Mouse (Mus musculus) midbrain, embryonic 16.5 days (tissue): ENCODE measurements around the gene Tmprss6. TPM values are rescaled to one million over a fixed set of nuclear protein-coding genes. Genes with fewer than 3 reads are reported as not detected.
A peak's percentile ranks its signal among the peaks of the same experiment; 100 is the strongest.

Experiments used
- ATAC-seq: fragments of 200-750 bp; cut with Nextera tagmentation; 2 replicates; pipeline ENCODE4 v1.8.0; 2017; ENCODE audit warnings: moderate TSS enrichment
- H3K27ac ChIP-seq: fragments of 300-500 bp; sonication (generic); 2 replicates; pipeline ENCODE4 v1.5.1; 2014; ENCODE audit warnings: mild to moderate bottlenecking, low read length, mixed read lengths
- H3K27me3 ChIP-seq: fragments of 300-500 bp; sonication (generic); 2 replicates; pipeline ENCODE4 v1.6.1; 2014; ENCODE audit warnings: low read depth, low read length, mixed read lengths; ENCODE audit not compliant: control insufficient read depth, insufficient read depth
- H3K36me3 ChIP-seq: fragments of 300-500 bp; sonication (generic); 2 replicates; pipeline ENCODE4 v1.6.1; 2014; ENCODE audit warnings: mild to moderate bottlenecking, low read length, moderate library complexity, mixed read lengths; ENCODE audit not compliant: control insufficient read depth, insufficient read depth
- H3K4me1 ChIP-seq: fragments of 300-500 bp; sonication (generic); 2 replicates; pipeline ENCODE4 v1.6.1; 2014; ENCODE audit warnings: mild to moderate bottlenecking, low read length, mixed read lengths; ENCODE audit not compliant: control insufficient read depth, insufficient read depth
- H3K4me2 ChIP-seq: fragments of 300-500 bp; sonication (generic); 2 replicates; pipeline ENCODE4 v1.6.1; 2014; ENCODE audit warnings: mild to moderate bottlenecking, low read length, mixed read lengths
- H3K4me3 ChIP-seq: fragments of 300-500 bp; sonication (generic); 2 replicates; pipeline ENCODE4 v1.5.1; 2014; ENCODE audit warnings: low read depth, mild to moderate bottlenecking, low read length, moderate library complexity, mixed read lengths
- H3K9ac ChIP-seq: fragments of 300-500 bp; sonication (generic); 2 replicates; pipeline ENCODE4 v1.6.1; 2014; ENCODE audit warnings: low read depth, low read length, mixed read lengths
- H3K9me3 ChIP-seq: fragments of 300-500 bp; sonication (generic); replicated peaks from 2 replicates; pipeline ENCODE4 v1.6.1; 2014; ENCODE audit warnings: mild to moderate bottlenecking, low read length, mixed read lengths; ENCODE audit not compliant: control insufficient read depth, poor library complexity, severe bottlenecking
- WGBS: fragments of 180-500 bp; shearing (Covaris S2); extraction: QIAGEN DNeasy Blood & Tissue Kit; methylation state at CpG from one replicate; pipeline ENCODE4 v1.1.7; 2014; 5-methylcytosine and 5-hydroxymethylcytosine counted together
- polyA plus RNA-seq: library from polyadenylated mRNA; unstranded; fragments of >200 nt; fragmentation: Nextera tagmentation; extraction: Ambion mirVana; gene quantifications from 2 replicates; pipeline ENCODE4 v1.2.1, GENCODE M21; 2015

Gene Tmprss6
- polyA plus RNA-seq, 1 experiment from 2014 or later: 0.31 TPM

GRCm38 (mm10) chr15:78457193-78457592 lies 11.2 kb downstream of the Tmprss6 start:
- WGBS: 84% methylated on average over 10 of the region's 10 CpGs
- Histone ChIP-seq H3K4me3 (no peak overlapping the region), H3K4me2 (no peak overlapping the region), H3K9me3 (no peaks in the 10 kb centered on the region), H3K36me3 (no peaks in the 10 kb centered on the region), H3K9ac (no peak overlapping the region), H3K4me1 (peaks cover 3% of the 10 kb centered on the region; the same call in 1 of the 2 replicates), H3K27me3 (no peaks in the 10 kb centered on the region), H3K27ac (no peak overlapping the region)
- ATAC-seq: no peak

GRCm38 (mm10) chr15:78456051-78456450 lies 12.4 kb downstream of the Tmprss6 start:
- no peak for ATAC-seq
- Histone ChIP-seq H3K9ac (no peak overlapping the region), H3K27ac (no peak overlapping the region), H3K4me2 (no peak overlapping the region), H3K9me3 (no peaks in the 10 kb centered on the region), H3K27me3 (no peaks in the 10 kb centered on the region), H3K36me3 (no peaks in the 10 kb centered on the region), H3K4me1 (peaks cover 3% of the 10 kb centered on the region; the same call in 1 of the 2 replicates), H3K4me3 (no peak overlapping the region)
- WGBS: 51% methylated on average over 7 of the region's 7 CpGs

GRCm38 (mm10) chr15:78455168-78455567 lies 13.3 kb downstream of the Tmprss6 start:
- H3K27ac ChIP-seq: no peak overlapping the region; the same call in 1 of the 2 replicates
- H3K4me2 ChIP-seq: no peak overlapping the region
- 89% methylated on average over 4 of the region's 4 CpGs for WGBS
- H3K36me3 ChIP-seq: no peaks in the 10 kb centered on the region
- peaks cover 3% of the 10 kb centered on the region; the same call in 1 of the 2 replicates for H3K4me1 ChIP-seq
- H3K4me3 ChIP-seq: no peak overlapping the region
- no peak for ATAC-seq
- H3K27me3 ChIP-seq: no peaks in the 10 kb centered on the region
- no peak overlapping the region for H3K9ac ChIP-seq
- no peaks in the 10 kb centered on the region for H3K9me3 ChIP-seq

- no peaks in the 10 kb centered on the region for H3K36me3 ChIP-seq
- no peak overlapping the region for H3K27ac ChIP-seq
- no peak overlapping the region for H3K9ac ChIP-seq
- no peak overlapping the region for H3K4me3 ChIP-seq
- peaks cover 5% of the 10 kb centered on the region; the same call in 1 of the 2 replicates for H3K4me1 ChIP-seq
- ATAC-seq: no peak
- H3K4me2 ChIP-seq: no peak overlapping the region
- 86% methylated on average over 3 of the region's 3 CpGs for WGBS
- H3K27me3 ChIP-seq: no peaks in the 10 kb centered on the region
- H3K9me3 ChIP-seq: no peaks in the 10 kb centered on the region
Measured at GRCm38 (mm10) chr15:78452929-78453328, 15.5 kb downstream of the Tmprss6 start.

GRCm38 (mm10) chr15:78451201-78451600 lies 17.2 kb downstream of the Tmprss6 start:
- H3K36me3 ChIP-seq: no peaks in the 10 kb centered on the region
- no peak overlapping the region for H3K4me3 ChIP-seq
- 72% methylated on average over 2 of the region's 2 CpGs for WGBS
- no peak overlapping the region for H3K4me2 ChIP-seq
- no peak overlapping the region for H3K9ac ChIP-seq
- no peaks in the 10 kb centered on the region for H3K27me3 ChIP-seq
- H3K27ac ChIP-seq: no peak overlapping the region
- H3K4me1 ChIP-seq: peaks cover 7% of the 10 kb centered on the region; the same call in 1 of the 2 replicates
- no peaks in the 10 kb centered on the region for H3K9me3 ChIP-seq
- ATAC-seq: no peak

- no peak overlapping the region for H3K4me3 ChIP-seq
- no peak overlapping the region for H3K9ac ChIP-seq
- H3K27me3 ChIP-seq: no peaks in the 10 kb centered on the region
- ATAC-seq: no peak
- no peaks in the 10 kb centered on the region for H3K9me3 ChIP-seq
- H3K4me2 ChIP-seq: no peak overlapping the region
- H3K36me3 ChIP-seq: no peaks in the 10 kb centered on the region
- WGBS: 82% methylated on average over 6 of the region's 6 CpGs
- H3K4me1 ChIP-seq: 0 out of 2 replicates have a peak, but pooled peaks cover 4% of the 10 kb centered on the region
- H3K27ac ChIP-seq: no peak overlapping the region
Measured at GRCm38 (mm10) chr15:78450419-78450768, 18.0 kb downstream of the Tmprss6 start.

- no peaks in the 10 kb centered on the region for H3K36me3 ChIP-seq
- no peaks in the 10 kb centered on the region for H3K9me3 ChIP-seq
- H3K4me1 ChIP-seq: 0 out of 2 replicates have a peak, but pooled peaks cover 4% of the 10 kb centered on the region
- no peak for ATAC-seq
- H3K9ac ChIP-seq: no peak overlapping the region
- H3K4me2 ChIP-seq: no peak overlapping the region
- WGBS: 43% methylated on average over 7 of the region's 7 CpGs
- no peak overlapping the region for H3K27ac ChIP-seq
- H3K27me3 ChIP-seq: no peaks in the 10 kb centered on the region
- H3K4me3 ChIP-seq: no peak overlapping the region
Measured at GRCm38 (mm10) chr15:78449694-78450418, 18.6 kb downstream of the Tmprss6 start.

- Histone ChIP-seq H3K9ac (no peak overlapping the region), H3K4me3 (no peak overlapping the region), H3K4me2 (no peak overlapping the region), H3K9me3 (no peaks in the 10 kb centered on the region), H3K27ac (no peak overlapping the region), H3K36me3 (no peaks in the 10 kb centered on the region), H3K27me3 (no peaks in the 10 kb centered on the region), H3K4me1 (0 out of 2 replicates have a peak, but pooled peaks cover 4% of the 10 kb centered on the region)
- WGBS: 66% methylated on average over 6 of the region's 6 CpGs
- no peak for ATAC-seq
Measured at GRCm38 (mm10) chr15:78449131-78449530, 19.3 kb downstream of the Tmprss6 start.

- peak overlapping the region; percentile 24 for H3K4me3 ChIP-seq
- no peaks in the 10 kb centered on the region for H3K36me3 ChIP-seq
- no peaks in the 10 kb centered on the region for H3K27me3 ChIP-seq
- peak overlapping the region; percentile 50 for H3K9ac ChIP-seq
- H3K9me3 ChIP-seq: no peaks in the 10 kb centered on the region
- ATAC-seq: peak; percentile 12; the same call in 1 of the 2 replicates
- peak overlapping the region; percentile 72 for H3K27ac ChIP-seq
- peaks cover 6% of the 10 kb centered on the region; the same call in 1 of the 2 replicates for H3K4me1 ChIP-seq
- WGBS: under 1% methylated on average over 22 of the region's 22 CpGs
- H3K4me2 ChIP-seq: peak overlapping the region; percentile 58
Measured at GRCm38 (mm10) chr15:78447746-78448535, 20.5 kb downstream of the Tmprss6 start.
